Mouse (Mus musculus) Patski (cell line): ENCODE data around the gene Prkar1b. TPM values are rescaled to one million over a fixed set of nuclear protein-coding genes. Genes with fewer than 3 reads are reported as not detected.

ENCODE experiments used
- ATAC-seq: fragments of 100-300 bp; one replicate; pipeline ENCODE4 v1.8.0; 2021
- CTCF ChIA-PET: fragments of 350-600 bp; sonication (Branson Sonifier 250); formaldehyde crosslinking; loops from one replicate; lab custom pipeline; 2022; ENCODE audit warnings: inconsistent platforms; lab: Charles Lee
- POLR2A ChIA-PET: fragments of 350-600 bp; sonication (Branson Sonifier 250); formaldehyde crosslinking; loops from one replicate; lab custom pipeline; 2022; ENCODE audit warnings: antibody characterized with exemption, inconsistent platforms; lab: Charles Lee
- DNase-seq: peaks from one replicate; pipeline ENCODE4 v3.0.0-alpha.2; 2011; ENCODE audit warnings: low read depth, low spot score
- H3K27me3 ChIP-seq: fragments of 371-371 bp; one replicate; pipeline ENCODE4 v1.5.1; 2021
- CTCF ChIP-seq: fragments of 100-300 bp; IDR thresholded peaks from one replicate; pipeline ENCODE4 v1.5.1; 2021
- in situ Hi-C: fragments of 300-500 bp; cut with MboI; formaldehyde crosslinking; loops from 3 replicates; pipeline ENCODE4 v1.11.1; 2018; ENCODE audit warnings: low pct_unique_long_range_greater_than_20kb, mixed read lengths
- polyA plus RNA-seq: library from polyadenylated mRNA; unstranded; gene quantifications from one replicate; pipeline ENCODE4 v1.2.3, GENCODE M21; 2021

The Prkar1b gene
- polyA plus RNA-seq, 1 experiment from 2014 or later, result 0.55 TPM

GRCm38 (mm10) chr5:139174556-139175547, 25.1 kb upstream of the Prkar1b start:
- no peak for TF ChIP-seq CTCF
- DNase-seq, result peak; percentile 56
- ATAC-seq, result peak; percentile 19
- no peaks in the 10 kb centered on the region for H3K27me3 ChIP-seq
- in situ Hi-C loops, result loop anchor here (5.0 kb wide), 3 partner anchors 98 to 328 kb away; no protein-coding TSS in a partner anchor
- CTCF ChIA-PET, result no interaction called here
- POLR2A ChIA-PET, result interaction anchor here (0.7 to 0.9 kb wide), 2 partner anchors 24 to 26 kb away, joined by 5 to 7 read pairs; partner anchors contain the start of gene Sun1

GRCm38 (mm10) chr5:139174141-139174540, 24.3 kb upstream of the Prkar1b start:
- DNase-seq, result peak; percentile 10
- ChIA-PET CTCF (no interaction called here), POLR2A (interaction anchor here (0.6 to 0.8 kb wide), 3 partner anchors 27 to 571 kb away, joined by 3 to 8 read pairs (median 7); partner anchors contain the start of gene Sun1)
- no peak for ATAC-seq
- H3K27me3 ChIP-seq, result no peaks in the 10 kb centered on the region
- TF ChIP-seq CTCF, result no peak
- in situ Hi-C loops, result no loop called here

GRCm38 (mm10) chr5:139171929-139172328, 22.1 kb upstream of the Prkar1b start:
- POLR2A ChIA-PET, result no interaction called here
- no peak for TF ChIP-seq CTCF
- H3K27me3 ChIP-seq, result no peaks in the 10 kb centered on the region
- CTCF ChIA-PET, result no interaction called here
- in situ Hi-C loops, result no loop called here
- no peak for ATAC-seq
- no peak for DNase-seq

GRCm38 (mm10) chr5:139167548-139167947, 17.7 kb upstream of the Prkar1b start:
- ChIA-PET POLR2A (no interaction called here), CTCF (no interaction called here)
- TF ChIP-seq CTCF, result no peak
- no peak for ATAC-seq
- H3K27me3 ChIP-seq, result no peaks in the 10 kb centered on the region
- DNase-seq, result no peak
- in situ Hi-C loops, result no loop called here

GRCm38 (mm10) chr5:139166781-139167361, 17.1 kb upstream of the Prkar1b start:
- ATAC-seq (no peak), DNase-seq (no peak)
- CTCF ChIA-PET, result no interaction called here
- in situ Hi-C loops, result no loop called here
- no peak for TF ChIP-seq CTCF
- POLR2A ChIA-PET, result interaction anchor here (1.0 to 1.2 kb wide), 2 partner anchors 16 to 317 kb away, joined by 3 to 4 read pairs; partner anchors contain the start of gene Dnaaf5
- no peaks in the 10 kb centered on the region for H3K27me3 ChIP-seq

- in situ Hi-C loops, result no loop called here
- ChIA-PET POLR2A (no interaction called here), CTCF (no interaction called here)
- no peaks in the 10 kb centered on the region for H3K27me3 ChIP-seq
- TF ChIP-seq CTCF, result no peak
- ATAC-seq (no peak), DNase-seq (no peak)
Observed at GRCm38 (mm10) chr5:139161632-139162031, 11.8 kb upstream of the Prkar1b start.

GRCm38 (mm10) chr5:139160899-139161298, 11.1 kb upstream of the Prkar1b start:
- ATAC-seq (no peak), DNase-seq (no peak)
- POLR2A ChIA-PET, result no interaction called here
- H3K27me3 ChIP-seq, result no peaks in the 10 kb centered on the region
- in situ Hi-C loops, result no loop called here
- CTCF ChIA-PET, result no interaction called here
- no peak for TF ChIP-seq CTCF

GRCm38 (mm10) chr5:139150603-139151031, 816 bp upstream of the Prkar1b start:
- DNase-seq (no peak), ATAC-seq (peak; percentile 13)
- in situ Hi-C loops, result no loop called here
- TF ChIP-seq CTCF, result no peak
- no peaks in the 10 kb centered on the region for H3K27me3 ChIP-seq
- ChIA-PET CTCF (no interaction called here), POLR2A (interaction anchor here (1.1 kb wide), 1 partner anchor 16 kb away, joined by 3 read pairs; no protein-coding TSS in a partner anchor)

- in situ Hi-C loops, result no loop called here
- CTCF ChIA-PET, result no interaction called here
- peak; percentile 39 for DNase-seq
- POLR2A ChIA-PET, result interaction anchor here (0.6 to 0.9 kb wide), 2 partner anchors 13 to 14 kb away, joined by 3 read pairs; no protein-coding TSS in a partner anchor
- peak; percentile 32 for ATAC-seq
- no peaks in the 10 kb centered on the region for H3K27me3 ChIP-seq
- TF ChIP-seq CTCF, result no peak
Observed at GRCm38 (mm10) chr5:139149006-139149672, 662 bp downstream of the Prkar1b start.
